Mouse (Mus musculus) bone marrow, adult 2 months (tissue): Measurements from ENCODE around the gene Fgf14. TPM values are rescaled to one million over a fixed set of nuclear protein-coding genes. Genes with fewer than 3 reads are reported as not detected.

Source experiments
- H3K27ac ChIP-seq: fragments of 200-500 bp; 2 replicates; pipeline ENCODE4 v1.5.1; 2012; ENCODE audit warnings: low read depth, mild to moderate bottlenecking, control low read depth, inconsistent platforms, low read length; ENCODE audit not compliant: control insufficient read depth, poor library complexity, insufficient read depth
- H3K4me1 ChIP-seq: fragments of 200-500 bp; 2 replicates; pipeline ENCODE4 v1.6.1; 2011; ENCODE audit warnings: low read length; ENCODE audit not compliant: control insufficient read depth, insufficient read depth
- H3K4me3 ChIP-seq: fragments of 200-500 bp; replicated peaks from 2 replicates; pipeline ENCODE3; 2011; ENCODE audit warnings: mild to moderate bottlenecking, low read depth, low read length, control low read depth; ENCODE audit not compliant: control insufficient read depth
- CTCF ChIP-seq: fragments of 200-500 bp; IDR thresholded peaks from 2 replicates; pipeline ENCODE4 v1.5.1; 2011; ENCODE audit warnings: low read length, control low read depth; ENCODE audit not compliant: control insufficient read depth, insufficient read depth
- POLR2A ChIP-seq: fragments of 200-500 bp; IDR thresholded peaks from 2 replicates; pipeline ENCODE4 v1.6.1; 2011; ENCODE audit warnings: low read depth, mild to moderate bottlenecking, control low read depth, low read length, borderline replicate concordance; ENCODE audit not compliant: control insufficient read depth
- WGBS: fragments of 180-500 bp; shearing (Covaris S2); methylation state at CpG from one replicate; pipeline ENCODE4 v1.1.7; 2018; 5-methylcytosine and 5-hydroxymethylcytosine counted together
- polyA plus RNA-seq: library from polyadenylated mRNA; stranded (reverse); fragments of >200 nt; gene quantifications from 2 replicates; pipeline ENCODE4 v1.2.4, GENCODE M21; 2011; ENCODE audit warnings: low replicate concordance; ENCODE audit not compliant: missing spikeins, insufficient read depth, insufficient read length

Gene Fgf14
- polyA plus RNA-seq, 1 experiment = not detected

- no peak for TF ChIP-seq POLR2A
- no peak for TF ChIP-seq CTCF
- no peak overlapping the region for H3K4me3 ChIP-seq
- H3K27ac ChIP-seq = no peak overlapping the region
- 56% methylated on average over 2 of the region's 2 CpGs for WGBS
- H3K4me1 ChIP-seq = no peaks in the 10 kb centered on the region
Measured at GRCm38 (mm10) chr14:123966531-123966930, 710.4 kb downstream of the Fgf14 start.
